Mouse (Mus musculus): ENCODE data around the gene Phf1.
A peak's percentile ranks its signal among the peaks of the same experiment; 100 is the strongest.
"Not testable (repeated sequence)": the region's sequence is repeated elsewhere in the genome, so short reads cannot be mapped to it uniquely, and the experiment has no call there.

The Phf1 gene

DNA sequence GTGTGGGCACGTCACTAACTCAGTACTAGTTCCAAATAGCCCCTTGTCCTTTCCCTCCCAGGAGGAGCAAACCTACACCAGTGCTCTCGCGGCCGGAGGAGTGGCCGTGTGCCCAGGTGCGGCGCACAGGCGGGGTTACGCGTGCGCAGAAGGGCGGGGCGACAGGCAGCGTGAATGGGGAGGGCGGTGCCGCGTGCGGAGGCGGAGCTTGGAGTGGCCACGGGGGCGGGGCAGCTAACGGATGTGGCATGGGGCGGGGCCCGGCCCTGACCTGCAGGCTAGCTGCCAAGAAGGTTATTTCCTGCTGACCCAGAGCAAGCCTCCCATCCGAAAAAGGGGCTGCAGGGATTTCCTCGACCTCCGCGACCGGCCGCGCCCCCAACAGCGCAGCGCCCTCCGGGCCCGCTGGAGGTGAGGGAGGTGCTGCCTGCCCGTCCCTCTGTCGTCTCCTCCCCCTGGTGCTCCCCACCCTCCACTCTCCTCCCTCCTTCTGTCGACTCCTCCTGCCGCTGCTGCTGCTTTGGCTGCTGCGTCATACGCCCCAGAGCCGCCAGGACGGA is at the start of gene Phf1:
Gene Phf1 (plus strand): TSS at position 214 of the 560 bp plus-strand sequence.
- peak; percentile 89 for DNase-seq (ENCODE audit: low spot score)

DNA sequence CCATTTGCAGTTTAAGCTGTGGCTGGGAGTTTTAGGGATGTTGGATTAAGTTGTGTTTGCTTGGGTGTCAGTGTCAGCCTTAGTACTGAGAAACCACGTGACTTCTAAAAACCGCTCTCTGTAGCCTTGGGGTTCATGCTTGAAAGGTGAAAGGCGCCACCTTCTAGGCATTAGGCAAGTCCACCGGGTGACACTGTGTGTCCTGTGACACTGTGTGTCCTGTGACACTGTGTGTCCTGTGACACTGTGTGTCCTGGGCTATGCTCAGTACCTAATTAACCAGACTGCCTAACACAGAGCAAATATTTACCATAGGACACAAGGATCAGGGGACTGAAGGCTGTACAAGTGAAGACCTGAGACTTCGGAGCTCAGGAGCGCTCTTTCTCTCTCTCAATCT is 49.3 kb upstream of the Phf1 start:
- DNase-seq (ENCODE audit: low spot score), result no peak

DNA sequence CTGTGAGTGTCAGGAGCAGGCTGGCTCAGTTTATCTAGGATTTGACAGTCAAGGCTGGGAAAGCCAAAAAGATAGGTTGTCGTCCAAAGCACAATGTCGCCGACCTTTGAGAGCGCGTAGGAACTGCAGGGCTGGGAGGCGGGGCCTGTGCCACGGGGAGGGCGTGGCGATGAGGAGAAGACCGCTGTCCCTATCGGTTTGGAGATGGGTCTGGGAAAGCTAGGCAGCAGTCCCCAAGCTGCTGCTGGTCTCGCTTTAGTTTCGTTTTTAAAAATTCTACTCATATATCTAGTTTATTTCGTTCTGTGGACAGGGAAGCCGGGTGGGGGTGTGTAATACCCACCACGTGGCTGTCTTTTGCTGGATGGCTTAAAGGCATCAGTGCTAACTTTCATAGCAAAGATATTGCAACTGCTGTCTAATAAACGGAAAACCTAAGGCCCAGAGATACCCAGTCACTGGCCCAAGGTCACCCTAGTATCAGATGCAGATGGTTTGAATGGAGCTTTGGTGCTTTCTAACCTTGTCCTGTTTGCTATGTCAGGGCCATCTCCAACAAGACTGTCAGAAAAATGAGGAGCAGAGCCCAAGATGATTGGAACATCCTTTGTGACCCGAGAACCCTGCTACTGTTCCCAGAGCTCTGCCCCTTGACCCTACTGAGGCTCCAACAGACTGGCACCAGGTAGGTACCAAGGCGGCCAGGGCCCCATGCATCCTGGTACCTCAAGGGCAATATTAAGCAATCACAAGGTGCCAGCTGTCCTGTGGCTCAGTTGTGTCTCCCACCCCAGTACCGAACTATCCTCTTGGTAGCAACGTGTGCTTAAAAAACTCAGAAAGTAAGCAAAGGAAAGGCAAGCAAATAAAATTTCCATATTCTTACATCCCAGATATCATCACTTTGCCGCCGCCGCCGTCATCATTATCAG is 47.6 kb upstream of the Phf1 start:
- DNase-seq (ENCODE audit: low spot score), result no peak

DNA sequence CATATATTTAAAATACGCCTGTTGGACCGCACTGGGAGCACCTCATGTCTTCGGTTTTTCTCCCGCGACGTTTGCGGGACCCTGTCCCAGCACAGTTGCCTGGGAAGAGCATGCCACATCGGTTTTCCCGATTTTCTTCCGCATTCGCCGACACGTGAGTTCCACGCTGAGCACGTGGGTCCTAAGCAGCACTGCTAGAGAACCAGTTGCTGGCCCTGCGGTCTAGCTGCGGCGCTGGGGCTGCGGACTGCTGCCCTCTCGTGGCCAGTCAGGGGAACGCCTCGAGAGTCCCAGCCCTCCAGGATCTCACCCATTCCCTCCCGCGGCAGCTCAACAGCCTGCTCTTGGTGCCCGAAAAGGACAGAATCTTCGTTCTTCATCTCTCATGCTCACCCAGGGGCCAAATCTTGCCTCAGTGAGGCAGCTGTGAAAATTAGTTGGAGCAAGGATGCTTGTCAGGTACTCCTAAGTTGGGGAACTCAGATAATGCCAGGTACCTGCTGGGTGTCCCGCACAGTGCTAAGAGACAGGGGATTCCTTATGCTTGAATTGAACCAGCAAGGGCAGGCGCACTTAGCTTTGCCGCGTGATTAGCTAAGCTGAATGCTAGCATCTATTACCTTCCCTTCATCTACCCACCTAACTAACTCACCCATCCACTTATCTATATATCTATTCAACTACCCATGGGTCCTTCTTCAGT is 46.7 kb upstream of the Phf1 start:
- DNase-seq (ENCODE audit: low spot score), result no peak

DNA sequence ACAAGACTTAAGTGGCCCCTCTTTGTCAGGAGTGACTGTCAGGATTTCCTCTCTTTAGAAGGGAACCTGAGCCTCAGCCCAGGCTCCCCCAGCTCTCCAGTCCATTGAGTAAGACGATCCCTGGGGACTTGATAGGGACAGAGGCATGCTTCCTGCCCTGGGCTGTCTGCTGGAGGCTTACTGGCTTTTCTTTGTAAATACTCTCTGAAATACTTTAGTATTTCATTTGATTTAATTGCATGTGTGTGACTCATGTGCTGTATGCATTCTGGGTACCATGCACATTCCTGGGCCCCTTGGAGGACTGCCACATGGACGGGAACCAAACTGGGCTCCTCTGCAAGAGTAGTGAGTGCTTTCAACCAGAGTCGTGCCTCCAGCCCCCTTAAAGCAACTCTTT is 44.9 kb upstream of the Phf1 start:
- no peak for DNase-seq (ENCODE audit: low spot score)

DNA sequence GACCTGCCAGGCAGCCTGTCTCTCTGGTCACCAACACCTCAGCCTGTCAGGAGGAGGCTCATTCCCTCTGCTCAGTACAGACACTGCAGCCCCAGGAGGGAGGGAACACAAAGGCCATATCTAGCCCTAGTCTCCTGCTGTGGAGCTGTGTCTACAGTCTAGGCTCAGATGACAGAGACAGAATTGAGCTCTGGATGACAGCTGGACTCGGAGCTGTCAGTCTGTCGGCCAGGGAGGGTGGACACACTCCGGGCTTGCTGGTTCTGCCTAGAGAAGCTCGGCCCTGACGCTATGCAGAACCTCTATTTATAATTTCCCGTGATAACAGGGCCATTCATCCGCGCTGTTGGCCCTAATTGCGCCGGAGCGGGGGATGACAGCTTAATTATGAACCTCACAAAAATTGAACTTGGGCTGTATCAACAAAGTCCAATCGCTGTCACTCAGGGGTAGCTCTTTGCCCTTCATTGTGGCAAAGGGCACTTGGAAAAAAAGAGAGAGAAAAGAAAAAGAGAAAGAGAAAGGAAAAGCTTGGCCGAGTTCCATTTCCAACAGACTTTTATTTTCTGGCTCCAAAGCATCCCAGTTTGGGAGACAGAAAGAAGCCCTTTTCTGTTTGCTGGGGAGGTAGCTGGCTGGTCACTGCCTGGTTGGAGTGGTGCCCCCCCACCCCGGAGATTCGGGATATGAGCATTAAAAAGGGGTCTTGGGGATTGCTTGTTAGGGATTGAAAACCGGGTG is 40.0 kb upstream of the Phf1 start:
- DNase-seq (ENCODE audit: low spot score), result no peak

DNA sequence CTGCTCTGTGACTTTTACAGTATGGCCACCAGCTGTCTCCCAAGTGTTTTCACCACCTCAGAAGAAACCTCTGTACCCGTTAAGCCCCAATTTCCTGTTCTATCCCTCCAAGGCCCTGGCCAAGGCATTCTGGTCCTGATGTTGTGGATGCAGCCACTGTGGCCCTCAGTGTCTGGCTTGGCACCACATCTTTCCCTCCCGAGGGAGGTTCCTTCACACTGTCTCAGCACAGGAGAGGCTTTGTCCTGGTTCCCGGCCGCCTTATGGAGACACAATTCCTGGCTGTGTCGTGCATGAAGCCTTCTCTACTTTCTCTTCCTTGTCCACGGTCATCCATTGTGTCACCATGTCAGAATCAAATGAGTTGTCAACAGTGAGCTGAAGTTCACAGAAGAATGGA is 39.4 kb upstream of the Phf1 start:
- no peak for DNase-seq (ENCODE audit: low spot score)

DNA sequence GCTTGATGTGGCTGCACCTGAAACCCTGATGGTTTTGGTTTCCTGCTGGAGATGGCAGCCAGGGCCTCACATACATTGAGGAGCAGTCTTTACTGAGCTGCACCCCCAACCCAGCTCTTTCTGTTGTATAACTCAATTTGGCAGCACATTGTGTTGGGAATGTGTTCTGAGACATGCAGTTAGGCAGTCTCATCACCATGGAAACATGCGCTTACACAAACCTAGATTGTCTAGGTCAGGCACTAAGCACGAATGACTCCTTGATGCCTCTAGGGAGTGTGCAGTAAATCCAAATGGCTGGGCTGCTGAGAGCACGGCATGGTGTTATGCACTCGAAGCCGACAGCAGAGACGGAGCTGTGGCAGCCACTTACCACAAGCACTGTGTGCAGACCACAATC is 38.5 kb upstream of the Phf1 start:
- DNase-seq (ENCODE audit: low spot score), result peak; percentile 45

DNA sequence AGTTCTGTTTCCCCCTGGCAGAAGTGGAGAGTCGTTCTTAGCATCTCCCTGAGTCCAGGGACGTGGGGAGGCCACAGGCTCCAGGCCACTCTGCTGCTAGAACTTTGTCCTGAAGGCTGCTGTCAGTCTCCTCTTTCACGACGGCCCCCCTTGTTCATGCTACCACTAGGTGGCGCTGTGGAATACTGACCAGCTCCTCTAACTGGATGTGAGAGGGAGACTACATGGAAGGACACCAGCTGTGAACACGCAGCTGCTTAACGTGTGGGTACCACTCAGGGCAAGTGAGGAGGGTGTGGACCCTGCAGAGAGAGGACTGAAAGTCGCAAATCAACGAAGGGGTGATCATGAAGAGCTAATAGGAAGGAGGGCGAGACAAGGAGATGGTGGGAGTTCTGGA is 37.3 kb upstream of the Phf1 start:
- DNase-seq (ENCODE audit: low spot score), result no peak

DNA sequence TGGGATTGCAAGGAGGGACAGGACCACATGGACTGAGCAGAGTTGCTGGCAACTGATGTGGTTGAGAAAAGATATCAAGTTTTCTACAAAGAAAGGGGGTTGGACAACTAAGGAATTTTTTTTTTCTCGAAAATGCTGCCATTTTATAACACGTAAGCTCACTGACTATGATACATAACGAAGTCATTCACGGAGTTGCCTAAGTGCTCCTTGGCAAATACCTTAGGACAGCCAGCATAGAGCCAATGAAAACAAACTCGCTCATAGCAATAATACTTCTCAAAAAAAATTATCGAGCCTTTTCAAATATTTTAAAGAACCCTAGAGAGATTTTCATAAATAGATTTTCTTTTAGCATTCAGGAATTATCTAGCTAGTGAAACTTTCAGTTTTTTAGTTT is 31.9 kb upstream of the Phf1 start:
- no peak for DNase-seq (ENCODE audit: low spot score)

DNA sequence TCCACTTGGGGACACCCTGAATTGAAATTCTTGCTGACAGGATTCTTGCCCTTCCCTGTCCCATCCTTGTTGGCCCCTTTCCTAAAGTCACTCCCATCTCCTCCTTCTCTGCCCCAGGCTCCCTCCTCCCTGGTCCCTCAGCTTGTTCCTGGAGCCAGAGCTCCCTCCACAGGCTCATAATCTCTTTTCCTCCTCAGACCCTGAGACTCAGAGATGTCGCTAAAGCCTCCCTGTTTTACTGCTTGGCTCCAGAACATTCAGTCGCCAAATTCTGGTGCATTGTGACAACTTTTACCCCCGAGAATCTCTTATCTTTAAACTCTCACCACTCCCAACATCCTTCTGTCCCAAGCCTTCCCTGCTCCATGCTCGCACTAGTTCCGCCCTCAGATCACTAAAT is 28.5 kb upstream of the Phf1 start:
- DNase-seq (ENCODE audit: low spot score), result no peak

DNA sequence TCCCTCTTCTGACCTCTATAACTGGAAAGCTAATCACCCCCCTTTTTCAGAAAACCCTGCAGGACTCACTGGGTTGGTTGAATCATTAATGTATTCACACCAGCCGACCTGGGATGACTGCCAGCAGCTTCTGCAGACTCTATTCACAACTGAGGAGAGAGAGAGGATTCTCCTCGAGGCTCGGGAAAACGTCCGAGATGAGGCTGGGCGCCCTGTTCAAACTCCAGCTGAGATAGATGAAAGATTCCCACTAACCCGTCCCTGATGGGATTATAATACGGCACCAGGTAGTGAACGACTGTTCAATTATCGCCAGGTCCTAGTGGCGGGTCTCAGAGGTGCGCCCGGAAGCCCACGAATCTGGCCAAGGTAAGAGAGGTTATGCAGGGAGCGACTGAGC is 25.3 kb upstream of the Phf1 start:
- not testable (repeated sequence) for DNase-seq (ENCODE audit: low spot score)

DNA sequence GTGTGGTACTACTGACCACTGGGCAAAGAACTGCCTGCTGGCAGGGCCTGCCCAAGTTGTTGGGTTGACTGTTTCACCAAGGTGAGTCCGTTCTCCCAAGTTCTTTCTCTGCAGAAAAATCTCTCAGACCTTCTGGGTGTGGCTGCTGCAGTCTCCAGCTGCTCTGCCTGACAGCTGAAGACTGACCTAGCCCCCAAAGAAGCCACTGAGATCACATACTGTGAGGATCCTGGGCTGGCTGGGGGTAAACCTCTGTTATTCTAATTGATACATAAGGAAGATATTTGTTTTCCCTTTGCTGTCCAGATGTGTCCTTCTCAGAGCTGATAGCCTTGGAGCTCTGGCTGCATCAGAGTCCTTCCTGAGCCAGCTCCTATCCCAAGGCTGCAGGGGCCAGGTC is 17.6 kb upstream of the Phf1 start:
- no peak for DNase-seq (ENCODE audit: low spot score)

DNA sequence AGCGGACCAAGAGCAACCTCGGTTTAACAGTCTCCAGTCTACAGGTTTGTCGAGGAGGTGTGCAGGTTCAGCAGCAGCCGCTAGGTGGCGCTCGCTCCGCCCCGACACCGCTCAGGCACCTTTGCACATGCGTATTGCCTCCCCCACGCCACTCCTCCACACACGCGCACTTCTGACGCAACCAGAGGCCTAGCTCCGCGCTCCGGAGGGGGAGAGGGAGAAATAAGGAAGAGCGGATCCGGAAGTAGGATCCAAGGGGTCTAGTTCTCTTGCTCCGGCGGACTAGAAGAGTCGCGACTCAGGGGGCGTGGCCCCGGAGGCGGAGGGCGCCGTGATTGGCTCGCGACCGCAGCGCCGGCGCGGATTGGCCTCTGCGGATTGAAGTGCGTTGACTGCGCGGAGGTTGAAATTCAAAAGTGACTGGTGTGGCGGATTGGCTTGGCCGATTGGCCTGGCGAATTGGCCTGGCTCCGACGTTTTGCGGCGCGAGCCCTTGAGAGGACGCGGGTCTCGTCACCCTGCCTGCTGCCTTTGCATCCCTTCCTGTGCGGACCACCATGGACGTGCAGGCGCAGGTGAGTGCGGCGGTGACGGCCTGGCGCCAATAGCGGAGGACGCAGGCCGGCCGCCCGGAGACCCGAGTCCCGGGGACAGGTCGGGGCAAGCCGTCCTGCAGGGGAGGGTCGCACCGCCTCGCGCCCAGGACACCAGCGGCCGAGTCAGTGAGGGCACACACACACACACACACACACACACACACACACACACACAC is 16.0 kb upstream of the Phf1 start, which contains the start of gene Kifc5b:
Gene Kifc5b (plus strand): TSS at position 381 of the 772 bp plus-strand sequence.
- peak; percentile 99 for DNase-seq (ENCODE audit: low spot score)

DNA sequence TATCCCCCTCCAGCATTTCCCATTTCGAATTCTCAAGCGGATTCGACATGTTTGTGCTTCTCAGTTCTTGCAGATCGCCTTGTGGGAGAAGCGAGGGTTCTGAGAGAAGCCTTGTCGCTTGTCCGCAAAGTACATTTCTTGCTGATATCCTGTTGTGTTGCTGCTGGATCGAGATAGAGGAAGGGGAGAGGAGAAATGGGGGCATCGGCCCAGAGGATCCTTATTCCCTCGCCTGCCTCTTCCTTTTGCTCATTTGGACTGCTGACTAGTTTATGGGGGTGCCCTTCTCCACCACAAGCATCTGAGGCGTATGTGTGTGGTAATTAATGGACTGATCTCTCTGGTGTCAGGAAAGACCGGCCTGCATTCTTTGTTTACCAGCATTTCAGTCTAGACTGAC is 15.3 kb upstream of the Phf1 start:
- DNase-seq (ENCODE audit: low spot score), result not testable (repeated sequence)

DNA sequence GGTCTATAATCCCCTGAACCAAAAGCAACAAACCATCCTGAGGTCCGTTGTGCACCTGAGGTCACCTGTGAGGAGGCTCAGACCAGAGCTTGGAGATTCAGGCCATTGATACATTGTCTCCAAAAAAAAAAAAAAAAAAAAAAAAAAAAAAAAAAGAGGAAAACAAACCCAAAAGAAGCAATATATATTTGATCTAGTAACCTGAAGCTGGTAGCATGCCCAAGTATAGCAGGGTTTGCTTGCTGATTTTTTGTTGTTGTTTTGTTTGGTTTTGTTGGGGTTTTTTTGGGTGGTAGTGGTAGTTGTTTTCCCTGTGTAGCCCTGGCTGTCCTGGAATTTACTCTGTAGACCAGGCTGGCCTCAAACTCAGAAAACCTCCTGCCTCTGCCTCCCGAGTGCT is 14.5 kb upstream of the Phf1 start:
- no peak for DNase-seq (ENCODE audit: low spot score)

DNA sequence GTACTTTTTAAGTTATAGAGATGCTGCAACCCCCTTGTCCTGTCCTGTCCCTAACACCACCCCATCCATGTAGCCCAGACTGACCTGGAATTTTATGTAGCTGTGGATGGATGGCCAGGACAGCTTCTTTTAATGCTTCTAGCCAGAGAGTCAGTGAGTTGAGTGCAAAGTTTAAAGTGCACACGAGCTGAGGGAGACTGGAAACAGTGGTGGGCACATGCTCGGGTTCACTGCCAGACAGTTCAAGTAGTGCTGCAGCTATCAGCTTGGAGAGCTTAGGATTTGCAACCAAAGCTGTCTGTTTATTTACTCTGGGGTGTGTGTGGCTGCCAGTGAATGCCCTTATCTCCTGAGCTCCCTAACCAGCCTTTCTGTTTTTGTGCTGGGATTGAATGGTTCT is 13.3 kb upstream of the Phf1 start:
- DNase-seq (ENCODE audit: low spot score), result not testable (repeated sequence)

DNA sequence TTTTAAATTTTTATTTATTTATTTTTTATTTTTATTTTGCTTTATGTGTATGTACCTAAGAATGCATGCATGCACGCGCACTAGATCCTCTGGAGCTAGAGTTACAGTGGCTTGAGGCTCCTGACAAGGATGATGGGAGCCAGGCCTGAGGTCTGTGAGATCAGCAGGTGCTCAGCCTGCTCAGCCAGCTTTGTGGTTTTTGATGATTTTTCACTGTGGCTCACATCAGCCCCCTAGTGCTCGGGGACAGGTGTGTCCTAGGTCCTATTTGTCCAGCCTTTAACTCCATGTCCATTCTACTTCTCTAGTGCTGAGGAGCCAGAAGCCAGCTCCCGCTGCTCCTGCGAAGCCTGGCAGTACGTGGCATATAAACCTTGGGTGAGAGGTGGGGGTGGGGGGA is 10.5 kb upstream of the Phf1 start:
- not testable (repeated sequence) for DNase-seq (ENCODE audit: low spot score)

DNA sequence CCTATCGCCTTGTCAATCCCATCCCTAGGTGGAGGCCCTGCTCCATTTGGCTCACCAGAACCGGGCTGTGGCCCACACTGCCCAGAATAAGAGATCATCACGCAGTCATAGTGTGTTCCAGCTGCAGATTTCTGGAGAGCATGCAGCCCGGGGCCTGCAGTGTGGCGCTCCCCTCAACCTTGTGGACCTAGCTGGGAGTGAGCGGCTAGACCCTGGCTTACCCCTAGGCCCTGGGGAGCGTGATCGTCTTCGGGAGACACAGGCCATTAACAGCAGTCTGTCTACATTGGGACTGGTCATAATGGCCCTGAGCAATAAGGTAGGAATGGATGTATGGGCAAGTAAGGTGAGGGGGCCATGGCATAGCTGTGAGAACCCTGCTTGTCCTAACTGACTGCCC is 7.4 kb upstream of the Phf1 start:
- DNase-seq (ENCODE audit: low spot score), result not testable (repeated sequence)

DNA sequence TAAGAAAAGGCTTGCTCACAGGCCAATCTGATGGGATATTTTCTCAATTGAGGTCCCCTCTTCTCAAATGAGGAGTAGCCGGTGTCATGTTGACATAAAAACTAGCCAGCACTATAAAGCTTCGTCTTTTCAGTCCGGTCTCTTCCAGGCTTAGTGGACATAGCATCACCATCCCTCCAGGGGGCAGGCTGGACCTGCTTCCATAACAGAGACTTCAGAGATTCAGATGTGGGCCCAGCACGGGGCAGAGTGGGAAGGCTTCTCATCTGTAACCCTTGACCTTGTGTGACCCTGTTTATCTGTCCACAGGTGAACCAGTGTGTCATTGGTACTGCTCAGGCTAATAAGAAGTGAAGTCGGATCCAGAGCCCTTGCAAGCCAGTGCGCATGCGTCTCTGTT is 1.1 kb upstream of the Phf1 start:
- DNase-seq (ENCODE audit: low spot score), result not testable (repeated sequence)

DNA sequence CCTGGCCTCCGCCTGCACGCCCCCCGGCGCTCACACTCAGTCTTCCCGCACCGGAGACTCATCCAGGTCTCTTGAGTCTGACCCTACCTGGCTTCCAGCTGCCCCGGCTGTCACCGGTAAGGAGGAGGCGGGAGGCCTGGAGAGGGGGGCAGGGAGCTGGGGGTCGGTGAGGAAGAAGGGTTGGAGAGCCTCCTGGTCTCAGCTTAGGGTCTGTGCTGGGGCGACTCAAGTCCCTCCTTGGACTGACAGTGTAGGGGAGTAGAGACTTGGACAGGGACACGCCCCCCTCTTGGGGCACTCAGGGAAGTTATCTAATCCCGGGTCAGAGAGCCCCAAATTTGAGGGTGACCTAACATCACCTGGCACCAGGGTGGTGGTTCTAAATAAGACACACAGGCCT is 567 bp downstream of the Phf1 start:
- no peak for DNase-seq (ENCODE audit: low spot score)
